Mouse (Mus musculus): Measurements from ENCODE around the gene Hephl1. TPM values are rescaled to one million over a fixed set of nuclear protein-coding genes. Genes with fewer than 3 reads are reported as not detected.
"Not testable (repeated sequence)": the region's sequence is repeated elsewhere in the genome, so short reads cannot be mapped to it uniquely, and the experiment has no call there.

Gene Hephl1
- polyA plus RNA-seq, 1 experiment from 2014 or later, result not detected

DNA sequence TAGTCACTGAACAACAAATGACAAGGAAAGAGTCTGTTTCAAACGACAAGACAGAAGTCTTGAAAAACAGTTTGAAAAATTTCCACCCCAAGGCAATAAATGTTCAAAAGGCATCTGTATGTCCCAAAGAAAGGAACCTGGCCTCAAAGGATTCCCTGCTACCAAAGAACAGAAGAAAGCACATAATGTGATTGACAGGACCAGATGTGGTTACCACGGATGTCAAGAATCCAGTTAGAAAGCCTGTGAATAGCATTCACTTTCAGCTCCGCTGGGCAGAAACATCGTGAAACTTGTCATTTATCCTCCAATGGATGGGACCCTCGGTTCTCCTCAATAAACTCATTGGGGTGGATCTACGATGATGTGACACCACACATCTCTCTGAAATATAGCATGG is 2.2 kb upstream of the Hephl1 start:
- WGBS, result 34% methylated on average over 6 of the region's 6 CpGs
- Histone ChIP-seq H3K4me2 (ENCODE audit: low read length) (no peak overlapping the region), H3K9me3 (replicated peaks; ENCODE audit: control insufficient read depth, low read length) (no peaks in the 10 kb centered on the region), H3K4me3 (ENCODE audit: low read depth, low read length) (no peak overlapping the region), H3K27ac (ENCODE audit: low read depth, low read length) (no peak overlapping the region), H3K36me3 (ENCODE audit: control insufficient read depth, insufficient read depth, low read length) (no peaks in the 10 kb centered on the region), H3K9ac (ENCODE audit: low read length) (no peak overlapping the region), H3K4me1 (ENCODE audit: control insufficient read depth, insufficient read depth, low read length) (no peaks in the 10 kb centered on the region), H3K27me3 (replicated peaks; ENCODE audit: control insufficient read depth, insufficient read depth, low read length) (no peaks in the 10 kb centered on the region)
- no peak for DNase-seq (ENCODE audit: low spot score)
- ATAC-seq, result no peak

DNA sequence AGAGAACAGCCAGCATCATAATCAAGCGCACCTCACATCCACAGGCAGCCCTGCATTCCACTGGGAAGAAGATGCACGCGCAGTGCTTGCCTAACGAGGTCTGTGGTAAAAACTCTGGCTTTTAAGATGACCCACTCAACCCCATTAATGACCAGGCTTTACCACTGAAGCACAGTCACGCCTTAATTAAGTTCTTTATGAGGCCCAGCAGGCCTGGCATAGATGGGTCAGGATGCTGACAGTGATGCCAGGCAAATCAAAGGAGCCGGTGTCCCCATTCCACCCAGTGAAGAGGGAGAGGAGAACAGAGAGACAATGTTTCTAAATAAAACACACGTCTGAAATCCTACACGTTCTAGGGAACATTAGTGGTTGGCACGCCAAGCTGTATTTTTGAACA is 3.8 kb downstream of the Hephl1 start:
- H3K4me1 ChIP-seq (ENCODE audit: control insufficient read depth, insufficient read depth, low read length), result no peaks in the 10 kb centered on the region
- no peaks in the 10 kb centered on the region for H3K36me3 ChIP-seq (ENCODE audit: control insufficient read depth, insufficient read depth, low read length)
- H3K4me2 ChIP-seq (ENCODE audit: low read length), result no peak overlapping the region
- no peaks in the 10 kb centered on the region for H3K9me3 ChIP-seq (replicated peaks; ENCODE audit: control insufficient read depth, low read length)
- no peaks in the 10 kb centered on the region for H3K27me3 ChIP-seq (replicated peaks; ENCODE audit: control insufficient read depth, insufficient read depth, low read length)
- H3K4me3 ChIP-seq (ENCODE audit: low read depth, low read length), result no peak overlapping the region
- no peak overlapping the region for H3K9ac ChIP-seq (ENCODE audit: low read length)
- ATAC-seq (no peak), DNase-seq (ENCODE audit: low spot score) (no peak)
- H3K27ac ChIP-seq (ENCODE audit: low read depth, low read length), result no peak overlapping the region
- 48% methylated on average over 9 of the region's 9 CpGs for WGBS

DNA sequence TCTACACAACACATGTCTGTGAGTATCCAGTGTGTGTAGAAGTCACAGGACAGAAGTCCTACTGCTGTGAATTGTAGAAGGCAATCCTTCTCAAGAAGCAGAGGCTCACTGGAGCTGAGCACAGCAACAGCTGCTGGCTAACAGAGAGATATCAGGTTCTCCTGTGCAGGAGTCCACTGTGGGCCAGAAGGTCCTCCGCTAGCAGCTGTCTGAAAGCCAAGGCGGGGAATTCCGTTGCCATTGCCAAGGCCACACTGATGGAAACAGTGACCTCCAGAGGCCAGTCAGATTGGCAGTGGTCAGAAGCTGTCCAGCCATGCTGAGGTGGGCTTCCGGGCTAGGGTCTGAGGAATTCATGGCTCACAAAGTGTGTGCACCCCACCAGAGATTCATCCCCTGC is 6.8 kb downstream of the Hephl1 start:
- no peaks in the 10 kb centered on the region for H3K4me1 ChIP-seq (ENCODE audit: control insufficient read depth, insufficient read depth, low read length)
- H3K9me3 ChIP-seq (replicated peaks; ENCODE audit: control insufficient read depth, low read length), result no peaks in the 10 kb centered on the region
- ATAC-seq, result no peak
- no peak for DNase-seq (ENCODE audit: low spot score)
- WGBS, result 80% methylated on average over 4 of the region's 4 CpGs
- no peak overlapping the region for H3K27ac ChIP-seq (ENCODE audit: low read depth, low read length)
- H3K36me3 ChIP-seq (ENCODE audit: control insufficient read depth, insufficient read depth, low read length), result no peaks in the 10 kb centered on the region
- H3K4me3 ChIP-seq (ENCODE audit: low read depth, low read length), result no peak overlapping the region
- no peak overlapping the region for H3K9ac ChIP-seq (ENCODE audit: low read length)
- H3K4me2 ChIP-seq (ENCODE audit: low read length), result no peak overlapping the region
- H3K27me3 ChIP-seq (replicated peaks; ENCODE audit: control insufficient read depth, insufficient read depth, low read length), result no peaks in the 10 kb centered on the region

DNA sequence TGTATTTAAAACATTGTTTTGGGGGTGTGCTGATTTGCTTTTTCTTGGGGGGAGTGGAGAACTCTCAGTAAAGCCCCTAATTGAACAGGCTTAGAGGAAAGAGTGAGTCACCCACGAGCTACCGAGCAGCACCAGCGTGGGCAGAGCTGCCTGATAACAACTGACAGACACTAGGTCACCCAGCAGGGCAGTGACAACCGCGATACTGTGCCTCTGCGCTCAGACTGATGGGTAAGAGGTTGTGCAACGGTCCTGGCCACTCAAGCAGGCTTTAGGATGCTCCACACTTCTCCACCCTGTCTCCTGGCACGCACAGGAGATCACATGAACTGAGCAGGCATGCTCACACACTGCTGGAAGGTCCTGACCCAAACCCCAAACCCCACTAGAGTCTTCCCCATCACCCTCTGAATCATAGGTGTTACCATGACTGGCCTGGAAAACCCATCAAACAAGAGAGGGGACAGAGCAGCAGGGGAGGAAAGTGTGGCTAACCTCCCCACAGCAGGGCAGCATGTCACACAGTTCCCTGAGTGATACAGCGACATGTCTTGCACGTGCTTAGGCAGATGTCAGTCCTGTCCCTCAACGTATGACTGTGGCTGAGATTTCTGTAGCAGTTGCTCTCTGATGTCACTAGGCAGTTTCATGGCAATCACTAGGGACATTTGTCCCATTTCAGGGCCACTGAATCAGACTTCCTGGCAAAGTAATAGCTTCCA is 8.2 kb downstream of the Hephl1 start:
- H3K36me3 ChIP-seq (ENCODE audit: control insufficient read depth, insufficient read depth, low read length), result no peaks in the 10 kb centered on the region
- H3K4me1 ChIP-seq (ENCODE audit: control insufficient read depth, insufficient read depth, low read length), result no peaks in the 10 kb centered on the region
- no peak overlapping the region for H3K27ac ChIP-seq (ENCODE audit: low read depth, low read length)
- 74% methylated on average over 11 of the region's 11 CpGs for WGBS
- no peaks in the 10 kb centered on the region for H3K9me3 ChIP-seq (replicated peaks; ENCODE audit: control insufficient read depth, low read length)
- no peaks in the 10 kb centered on the region for H3K27me3 ChIP-seq (replicated peaks; ENCODE audit: control insufficient read depth, insufficient read depth, low read length)
- H3K4me3 ChIP-seq (ENCODE audit: low read depth, low read length), result no peak overlapping the region
- ATAC-seq (no peak), DNase-seq (ENCODE audit: low spot score) (no peak)
- no peak overlapping the region for H3K4me2 ChIP-seq (ENCODE audit: low read length)
- H3K9ac ChIP-seq (ENCODE audit: low read length), result no peak overlapping the region

DNA sequence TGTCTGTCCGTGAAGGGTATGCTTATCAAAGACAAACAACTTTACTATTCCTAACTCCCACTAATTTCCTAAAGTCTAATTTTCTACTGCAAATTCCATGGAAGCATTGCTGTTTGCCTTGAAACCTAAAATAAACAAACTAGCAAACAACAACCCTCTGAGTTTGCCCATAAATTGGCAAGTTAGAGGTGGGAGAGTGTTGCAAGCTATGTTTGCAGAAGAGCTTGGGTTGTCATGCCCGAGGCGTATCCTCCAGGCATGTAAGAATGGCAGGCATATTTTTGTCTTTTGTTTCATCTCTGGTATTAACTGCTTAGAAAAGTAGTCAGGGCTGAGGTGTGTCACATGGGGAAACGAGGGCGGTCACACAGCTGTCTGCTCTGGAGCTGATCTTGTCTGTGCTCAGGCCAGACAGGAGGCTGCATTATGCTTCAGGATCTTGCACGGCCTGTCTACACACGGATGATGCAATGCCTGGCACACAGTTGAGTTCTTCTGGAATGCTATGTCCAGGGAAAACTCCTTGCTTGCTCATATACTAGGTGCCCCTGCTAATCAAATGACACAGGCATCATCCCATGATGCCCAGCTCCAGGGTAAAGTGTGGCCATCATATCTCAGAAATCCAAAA is 10.3 kb downstream of the Hephl1 start:
- H3K27me3 ChIP-seq (replicated peaks; ENCODE audit: control insufficient read depth, insufficient read depth, low read length), result no peaks in the 10 kb centered on the region
- no peaks in the 10 kb centered on the region for H3K36me3 ChIP-seq (ENCODE audit: control insufficient read depth, insufficient read depth, low read length)
- no peak overlapping the region for H3K4me3 ChIP-seq (ENCODE audit: low read depth, low read length)
- H3K4me1 ChIP-seq (ENCODE audit: control insufficient read depth, insufficient read depth, low read length), result no peaks in the 10 kb centered on the region
- H3K4me2 ChIP-seq (ENCODE audit: low read length), result no peak overlapping the region
- no peak overlapping the region for H3K9ac ChIP-seq (ENCODE audit: low read length)
- 88% methylated on average over 7 of the region's 7 CpGs for WGBS
- no peak for DNase-seq (ENCODE audit: low spot score)
- no peaks in the 10 kb centered on the region for H3K9me3 ChIP-seq (replicated peaks; ENCODE audit: control insufficient read depth, low read length)
- no peak overlapping the region for H3K27ac ChIP-seq (ENCODE audit: low read depth, low read length)
- ATAC-seq, result no peak

DNA sequence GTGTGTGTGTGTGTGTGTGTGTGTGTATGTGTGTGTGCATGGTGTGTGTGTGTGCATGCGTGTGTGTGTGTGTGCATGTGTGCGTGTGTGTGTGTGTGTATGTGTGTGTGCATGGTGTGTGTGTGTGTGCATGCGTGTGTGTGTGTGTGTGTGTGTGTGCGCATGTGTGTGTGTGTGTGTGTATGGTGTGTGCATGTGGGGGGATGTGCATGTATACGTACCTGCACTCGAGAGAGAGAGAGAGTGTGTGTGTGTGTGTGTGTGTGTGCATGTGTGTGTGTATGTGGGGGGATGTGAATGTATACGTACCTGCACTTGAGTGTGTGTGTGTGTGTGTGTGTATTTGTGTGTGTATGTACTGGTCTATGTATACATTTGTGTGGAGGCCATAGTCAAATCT is 13.5 kb downstream of the Hephl1 start:
- WGBS, result 92% methylated on average over 7 of the region's 7 CpGs
- not testable (repeated sequence) for H3K4me3 ChIP-seq (ENCODE audit: low read depth, low read length); H3K27me3 ChIP-seq (replicated peaks; ENCODE audit: control insufficient read depth, insufficient read depth, low read length); DNase-seq (ENCODE audit: low spot score); ATAC-seq; H3K36me3 ChIP-seq (ENCODE audit: control insufficient read depth, insufficient read depth, low read length); H3K4me1 ChIP-seq (ENCODE audit: control insufficient read depth, insufficient read depth, low read length); H3K9me3 ChIP-seq (replicated peaks; ENCODE audit: control insufficient read depth, low read length); H3K9ac ChIP-seq (ENCODE audit: low read length); H3K4me2 ChIP-seq (ENCODE audit: low read length); H3K27ac ChIP-seq (ENCODE audit: low read depth, low read length)

DNA sequence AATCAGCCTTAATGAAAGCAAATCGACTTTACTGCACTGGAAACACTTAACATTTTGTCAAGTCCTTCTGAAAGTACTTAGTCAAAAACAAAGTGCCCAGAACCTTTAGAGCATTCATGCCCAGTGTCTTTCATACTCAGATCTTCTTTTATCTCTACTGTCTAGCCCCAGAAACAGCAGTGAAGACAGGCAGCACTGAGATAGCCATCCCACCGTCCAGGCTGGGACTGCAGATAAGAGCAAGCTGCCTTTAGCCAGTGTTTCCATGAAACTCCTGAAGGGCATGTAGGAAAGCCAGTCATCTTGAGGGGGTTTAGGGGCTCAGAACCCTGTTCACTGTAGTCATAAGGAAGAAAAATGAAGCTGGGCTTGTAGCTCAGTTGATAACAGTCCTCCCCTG is 14.7 kb downstream of the Hephl1 start:
- Histone ChIP-seq H3K4me2 (ENCODE audit: low read length) (no peak overlapping the region), H3K4me1 (ENCODE audit: control insufficient read depth, insufficient read depth, low read length) (no peaks in the 10 kb centered on the region), H3K4me3 (ENCODE audit: low read depth, low read length) (no peak overlapping the region), H3K36me3 (ENCODE audit: control insufficient read depth, insufficient read depth, low read length) (no peaks in the 10 kb centered on the region), H3K27me3 (replicated peaks; ENCODE audit: control insufficient read depth, insufficient read depth, low read length) (no peaks in the 10 kb centered on the region), H3K9ac (ENCODE audit: low read length) (no peak overlapping the region), H3K27ac (ENCODE audit: low read depth, low read length) (no peak overlapping the region), H3K9me3 (replicated peaks; ENCODE audit: control insufficient read depth, low read length) (no peaks in the 10 kb centered on the region)
- DNase-seq (ENCODE audit: low spot score) (no peak), ATAC-seq (no peak)
- 88% methylated on average over 2 of the region's 2 CpGs for WGBS

DNA sequence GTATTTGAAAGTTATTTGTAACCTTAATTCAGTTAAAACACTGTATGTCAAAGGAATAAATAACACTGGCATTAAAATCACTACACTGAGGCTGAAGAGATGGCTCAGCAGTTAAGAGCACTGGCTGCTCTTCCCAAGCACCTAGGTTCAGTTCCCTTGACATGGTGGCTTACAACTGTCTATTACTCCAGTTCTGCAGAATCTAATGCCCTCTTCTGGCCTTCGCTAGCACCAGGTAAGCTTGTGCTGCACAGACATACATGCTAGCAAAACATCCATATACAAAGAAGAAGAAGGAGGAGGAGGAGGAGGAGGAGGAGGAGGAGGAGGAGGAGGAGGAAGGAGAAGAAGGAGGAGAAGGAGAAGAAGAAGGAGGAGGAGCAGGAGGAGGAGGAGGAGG is 15.7 kb downstream of the Hephl1 start:
- no peak overlapping the region for H3K27ac ChIP-seq (ENCODE audit: low read depth, low read length)
- H3K9me3 ChIP-seq (replicated peaks; ENCODE audit: control insufficient read depth, low read length), result no peaks in the 10 kb centered on the region
- no peaks in the 10 kb centered on the region for H3K27me3 ChIP-seq (replicated peaks; ENCODE audit: control insufficient read depth, insufficient read depth, low read length)
- 76% methylated on average over 1 of the region's 1 CpGs for WGBS
- DNase-seq (ENCODE audit: low spot score) (no peak), ATAC-seq (no peak)
- no peak overlapping the region for H3K4me3 ChIP-seq (ENCODE audit: low read depth, low read length)
- H3K36me3 ChIP-seq (ENCODE audit: control insufficient read depth, insufficient read depth, low read length), result no peaks in the 10 kb centered on the region
- H3K4me2 ChIP-seq (ENCODE audit: low read length), result no peak overlapping the region
- H3K9ac ChIP-seq (ENCODE audit: low read length), result no peak overlapping the region
- H3K4me1 ChIP-seq (ENCODE audit: control insufficient read depth, insufficient read depth, low read length), result no peaks in the 10 kb centered on the region

DNA sequence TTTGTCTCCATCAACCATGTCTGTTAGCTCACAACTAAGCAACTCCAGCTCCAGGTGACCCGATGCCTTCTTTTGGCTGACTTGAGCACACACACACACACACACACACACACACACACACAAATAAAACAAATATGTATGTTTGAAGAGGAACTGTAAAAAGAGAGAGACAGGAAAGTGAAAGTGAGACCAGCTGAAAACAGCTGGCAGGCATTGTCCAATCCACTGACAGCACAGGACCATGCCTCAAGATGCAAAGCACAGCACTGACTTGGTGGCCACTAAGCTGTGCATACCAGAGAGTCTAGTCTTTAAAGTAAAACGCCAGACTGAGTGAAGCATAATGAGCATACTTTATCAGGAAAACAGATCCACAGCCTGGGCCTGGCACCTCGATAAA is 16.7 kb downstream of the Hephl1 start:
- Histone ChIP-seq H3K4me2 (ENCODE audit: low read length) (no peak overlapping the region), H3K36me3 (ENCODE audit: control insufficient read depth, insufficient read depth, low read length) (no peaks in the 10 kb centered on the region), H3K4me1 (ENCODE audit: control insufficient read depth, insufficient read depth, low read length) (no peaks in the 10 kb centered on the region), H3K27me3 (replicated peaks; ENCODE audit: control insufficient read depth, insufficient read depth, low read length) (no peaks in the 10 kb centered on the region), H3K4me3 (ENCODE audit: low read depth, low read length) (no peak overlapping the region), H3K9ac (ENCODE audit: low read length) (no peak overlapping the region), H3K9me3 (replicated peaks; ENCODE audit: control insufficient read depth, low read length) (no peaks in the 10 kb centered on the region), H3K27ac (ENCODE audit: low read depth, low read length) (no peak overlapping the region)
- WGBS, result 76% methylated on average over 3 of the region's 3 CpGs
- DNase-seq (ENCODE audit: low spot score), result no peak
- no peak for ATAC-seq

Data from forebrain, embryonic 14.5 days (tissue).